Mouse (Mus musculus): ENCODE measurements at regions not wholly inside any gene's neighbourhood (a gene's known extent, or its start where the extent isn't known, plus 50 kb on each side); places are given as distances from the start of the nearest gene placed in this dataset.

- no peaks in the 10 kb centered on the region for H3K36me3 ChIP-seq (ENCODE audit: control insufficient read depth, insufficient read depth, low read length)
- no peak overlapping the region for H3K9ac ChIP-seq (ENCODE audit: low read depth, low read length)
- H3K79me2 ChIP-seq (ENCODE audit: control insufficient read depth, insufficient read depth, low read length): no peaks in the 10 kb centered on the region
- H3K27me3 ChIP-seq (ENCODE audit: control insufficient read depth, insufficient read depth, low read length): no peaks in the 10 kb centered on the region
- no peak overlapping the region for H3K27ac ChIP-seq (replicated peaks; ENCODE audit: insufficient read depth, low read depth, low read length)
- TF ChIP-seq CTCF (IDR thresholded peaks at IDR 0.05; ENCODE audit: low read depth, low read length): no peak
- TF ChIP-seq POLR2A (IDR thresholded peaks at IDR 0.05; ENCODE audit: extremely low read depth, insufficient read depth, low read length): no peak
- 69% methylated on average over 4 of the region's 4 CpGs for WGBS
- DNase-seq (ENCODE audit: extremely low read depth, low read depth, low spot score): no peak
- no peak overlapping the region for H3K4me3 ChIP-seq (ENCODE audit: insufficient read depth, low read depth, low read length)
- H3K4me1 ChIP-seq (ENCODE audit: control insufficient read depth, insufficient read depth, low read length): no peaks in the 10 kb centered on the region
These were observed 239.9 kb upstream of the Tgfbr2 start for GRCm38 (mm10) chr9:116415021-116415420.

DNA sequence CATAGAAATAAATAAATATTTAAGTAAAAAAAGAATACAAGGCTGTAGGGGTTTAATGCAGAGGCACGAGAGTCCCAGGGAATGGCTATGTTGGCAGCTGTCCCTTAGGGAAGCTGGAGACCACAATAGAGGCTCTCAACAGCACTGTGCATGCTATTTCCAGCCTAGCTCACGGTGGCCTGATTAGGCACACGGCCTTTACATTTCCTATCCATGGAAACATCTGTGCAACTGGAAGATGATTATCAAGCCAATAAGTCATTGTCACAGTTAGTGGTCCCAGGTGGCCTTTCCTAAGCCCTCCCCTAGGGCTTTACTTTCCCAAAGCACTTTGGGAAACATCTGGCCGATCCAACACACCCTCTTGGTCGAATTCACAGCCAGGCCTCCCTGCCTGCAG lies 235.9 kb upstream of the Tgfbr2 start:
- Histone ChIP-seq H3K4me3 (ENCODE audit: insufficient read depth, low read depth, low read length) (no peak overlapping the region), H3K79me2 (ENCODE audit: control insufficient read depth, insufficient read depth, low read length) (no peaks in the 10 kb centered on the region), H3K36me3 (ENCODE audit: control insufficient read depth, insufficient read depth, low read length) (no peaks in the 10 kb centered on the region), H3K9ac (ENCODE audit: low read depth, low read length) (no peak overlapping the region), H3K27ac (replicated peaks; ENCODE audit: insufficient read depth, low read depth, low read length) (no peak overlapping the region), H3K27me3 (ENCODE audit: control insufficient read depth, insufficient read depth, low read length) (no peaks in the 10 kb centered on the region), H3K4me1 (ENCODE audit: control insufficient read depth, insufficient read depth, low read length) (no peaks in the 10 kb centered on the region)
- TF ChIP-seq POLR2A (IDR thresholded peaks at IDR 0.05; ENCODE audit: extremely low read depth, insufficient read depth, low read length) (no peak), CTCF (IDR thresholded peaks at IDR 0.05; ENCODE audit: low read depth, low read length) (no peak)
- DNase-seq (ENCODE audit: extremely low read depth, low read depth, low spot score): no peak
- 91% methylated on average over 5 of the region's 5 CpGs for WGBS

- H3K4me1 ChIP-seq (ENCODE audit: control insufficient read depth, insufficient read depth, low read length): no peaks in the 10 kb centered on the region
- H3K27me3 ChIP-seq (ENCODE audit: control insufficient read depth, insufficient read depth, low read length): no peaks in the 10 kb centered on the region
- no peak overlapping the region for H3K9ac ChIP-seq (ENCODE audit: low read depth, low read length)
- WGBS: 95% methylated on average over 8 of the region's 8 CpGs
- H3K36me3 ChIP-seq (ENCODE audit: control insufficient read depth, insufficient read depth, low read length): no peaks in the 10 kb centered on the region
- H3K4me3 ChIP-seq (ENCODE audit: insufficient read depth, low read depth, low read length): no peak overlapping the region
- DNase-seq (ENCODE audit: extremely low read depth, low read depth, low spot score): no peak
- no peak overlapping the region for H3K27ac ChIP-seq (replicated peaks; ENCODE audit: insufficient read depth, low read depth, low read length)
- H3K79me2 ChIP-seq (ENCODE audit: control insufficient read depth, insufficient read depth, low read length): no peaks in the 10 kb centered on the region
- TF ChIP-seq POLR2A (IDR thresholded peaks at IDR 0.05; ENCODE audit: extremely low read depth, insufficient read depth, low read length) (no peak), CTCF (IDR thresholded peaks at IDR 0.05; ENCODE audit: low read depth, low read length) (no peak)
These were observed 235.3 kb upstream of the Tgfbr2 start for GRCm38 (mm10) chr9:116410461-116410860.

DNA sequence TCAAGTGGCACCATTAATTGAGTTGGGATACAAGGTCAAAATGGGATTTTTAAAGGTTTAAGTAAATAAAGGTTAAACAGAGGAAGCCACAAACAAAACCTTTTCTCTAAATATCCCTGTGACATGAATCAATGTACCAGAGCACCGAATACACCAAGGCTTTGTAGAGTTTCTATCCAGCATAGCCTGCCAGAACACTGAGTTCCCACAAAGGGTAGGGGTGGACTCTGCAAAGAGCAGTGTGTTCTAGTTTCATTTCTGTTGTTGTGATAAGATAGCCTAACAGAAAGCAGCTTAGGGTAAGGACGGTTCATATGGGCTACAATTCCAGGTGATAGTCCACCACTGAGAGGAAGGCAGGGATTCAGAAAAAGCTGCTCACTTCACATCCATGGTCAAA lies 233.0 kb upstream of the Tgfbr2 start:
- Histone ChIP-seq H3K4me3 (ENCODE audit: insufficient read depth, low read depth, low read length) (no peak overlapping the region), H3K4me1 (ENCODE audit: control insufficient read depth, insufficient read depth, low read length) (no peaks in the 10 kb centered on the region), H3K36me3 (ENCODE audit: control insufficient read depth, insufficient read depth, low read length) (no peaks in the 10 kb centered on the region), H3K79me2 (ENCODE audit: control insufficient read depth, insufficient read depth, low read length) (no peaks in the 10 kb centered on the region), H3K9ac (ENCODE audit: low read depth, low read length) (no peak overlapping the region), H3K27ac (replicated peaks; ENCODE audit: insufficient read depth, low read depth, low read length) (no peak overlapping the region), H3K27me3 (ENCODE audit: control insufficient read depth, insufficient read depth, low read length) (no peaks in the 10 kb centered on the region)
- DNase-seq (ENCODE audit: extremely low read depth, low read depth, low spot score): peak; percentile 5
- WGBS: 47% methylated on average over 2 of the region's 2 CpGs
- no peak for TF ChIP-seq CTCF (IDR thresholded peaks at IDR 0.05; ENCODE audit: low read depth, low read length)
- TF ChIP-seq POLR2A (IDR thresholded peaks at IDR 0.05; ENCODE audit: extremely low read depth, insufficient read depth, low read length): no peak

DNA sequence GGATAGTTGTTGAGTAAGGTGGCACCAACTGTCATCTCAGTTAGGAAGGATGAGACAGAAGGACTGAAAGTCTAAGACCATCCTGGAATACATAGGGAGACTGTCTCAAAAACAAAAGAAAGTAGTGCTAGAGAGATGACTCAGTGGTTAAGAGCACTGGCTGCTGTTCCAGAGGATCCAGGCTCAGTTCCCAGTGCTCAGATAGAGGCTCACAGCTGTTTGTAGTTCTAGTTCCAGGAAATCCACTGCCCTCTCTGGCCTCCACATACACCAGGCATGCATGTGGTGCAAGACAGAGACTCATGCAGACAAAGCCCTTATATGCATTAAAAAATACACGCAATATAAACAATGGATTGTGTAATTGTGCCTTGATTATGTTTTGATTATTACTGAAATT lies 229.9 kb upstream of the Tgfbr2 start:
- no peaks in the 10 kb centered on the region for H3K79me2 ChIP-seq (ENCODE audit: control insufficient read depth, insufficient read depth, low read length)
- H3K27ac ChIP-seq (replicated peaks; ENCODE audit: insufficient read depth, low read depth, low read length): no peak overlapping the region
- 94% methylated on average over 1 of the region's 1 CpGs for WGBS
- no peak overlapping the region for H3K4me3 ChIP-seq (ENCODE audit: insufficient read depth, low read depth, low read length)
- DNase-seq (ENCODE audit: extremely low read depth, low read depth, low spot score): no peak
- H3K9ac ChIP-seq (ENCODE audit: low read depth, low read length): no peak overlapping the region
- TF ChIP-seq POLR2A (IDR thresholded peaks at IDR 0.05; ENCODE audit: extremely low read depth, insufficient read depth, low read length) (no peak), CTCF (IDR thresholded peaks at IDR 0.05; ENCODE audit: low read depth, low read length) (no peak)
- H3K4me1 ChIP-seq (ENCODE audit: control insufficient read depth, insufficient read depth, low read length): no peaks in the 10 kb centered on the region
- no peaks in the 10 kb centered on the region for H3K36me3 ChIP-seq (ENCODE audit: control insufficient read depth, insufficient read depth, low read length)
- H3K27me3 ChIP-seq (ENCODE audit: control insufficient read depth, insufficient read depth, low read length): no peaks in the 10 kb centered on the region

DNA sequence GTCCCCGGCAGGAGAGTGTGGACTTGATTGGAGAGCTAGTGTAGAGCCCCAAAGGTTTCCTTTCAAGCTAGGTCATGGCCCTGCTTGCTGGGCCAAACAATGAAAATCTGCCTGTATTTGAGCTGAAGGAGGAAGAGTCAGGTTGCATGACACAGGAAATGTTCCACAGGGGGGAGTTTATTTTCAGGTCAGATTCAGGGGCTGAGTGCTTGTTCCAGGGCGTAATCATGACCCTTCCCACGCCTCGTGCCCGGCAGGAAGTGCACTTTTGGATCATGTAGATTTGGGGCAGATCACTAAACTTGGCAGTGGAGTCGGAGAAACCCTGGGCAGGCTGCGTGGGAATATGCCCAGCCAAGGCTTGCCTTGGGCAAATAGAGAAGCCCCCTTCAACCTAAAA lies 226.7 kb upstream of the Tgfbr2 start:
- no peak overlapping the region for H3K9ac ChIP-seq (ENCODE audit: low read depth, low read length)
- TF ChIP-seq POLR2A (IDR thresholded peaks at IDR 0.05; ENCODE audit: extremely low read depth, insufficient read depth, low read length): no peak
- TF ChIP-seq CTCF (IDR thresholded peaks at IDR 0.05; ENCODE audit: low read depth, low read length): no peak
- no peak overlapping the region for H3K4me3 ChIP-seq (ENCODE audit: insufficient read depth, low read depth, low read length)
- no peaks in the 10 kb centered on the region for H3K27me3 ChIP-seq (ENCODE audit: control insufficient read depth, insufficient read depth, low read length)
- no peaks in the 10 kb centered on the region for H3K36me3 ChIP-seq (ENCODE audit: control insufficient read depth, insufficient read depth, low read length)
- 72% methylated on average over 7 of the region's 7 CpGs for WGBS
- DNase-seq (ENCODE audit: extremely low read depth, low read depth, low spot score): no peak
- no peaks in the 10 kb centered on the region for H3K4me1 ChIP-seq (ENCODE audit: control insufficient read depth, insufficient read depth, low read length)
- H3K79me2 ChIP-seq (ENCODE audit: control insufficient read depth, insufficient read depth, low read length): no peaks in the 10 kb centered on the region
- H3K27ac ChIP-seq (replicated peaks; ENCODE audit: insufficient read depth, low read depth, low read length): no peak overlapping the region
